Mouse (Mus musculus): ENCODE measurements around the gene Cd300lb.

DNA sequence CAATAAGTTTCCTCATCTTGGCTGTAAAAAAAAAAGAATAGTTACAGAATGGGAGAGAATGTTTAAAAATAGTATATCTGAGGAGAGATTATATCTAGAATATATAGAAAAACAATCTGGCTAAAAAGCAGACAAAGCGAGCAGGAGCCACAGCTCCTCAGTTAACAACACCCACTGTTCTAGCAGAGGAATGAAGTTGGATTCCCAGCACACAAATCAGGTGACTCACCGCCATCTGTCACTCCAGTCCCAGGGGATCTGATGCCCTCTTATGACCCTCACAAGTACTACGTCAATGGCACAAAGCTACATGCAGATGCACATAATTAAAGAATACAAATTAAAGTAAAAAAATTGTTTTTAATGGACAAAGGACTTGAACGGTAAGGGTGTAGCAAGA is 11.7 kb downstream of the Cd300lb start:
- TF ChIP-seq GATA1 (IDR thresholded peaks at IDR 0.05; ENCODE audit: low read length) = no peak
- no peak for TF ChIP-seq TAL1 (IDR thresholded peaks at IDR 0.05; ENCODE audit: low read length)
